Mouse (Mus musculus): ENCODE measurements around the gene Proser1. TPM values are rescaled to one million over a fixed set of nuclear protein-coding genes. Genes with fewer than 3 reads are reported as not detected.

The Proser1 gene
- polyA plus RNA-seq, 1 experiment = 6.5 TPM

- H3K4me2 ChIP-seq (ENCODE audit: low read depth) = no peak overlapping the region
- no peak overlapping the region for H3K4me3 ChIP-seq
- no peaks in the 10 kb centered on the region for H3K79me2 ChIP-seq (ENCODE audit: control insufficient read depth, insufficient read depth)
- peaks cover 17% of the 10 kb centered on the region for H3K36me3 ChIP-seq (ENCODE audit: control insufficient read depth, insufficient read depth)
- TF ChIP-seq POLR2A (IDR thresholded peaks at IDR 0.05; ENCODE audit: insufficient read length, low read depth) = no peak
- TF ChIP-seq CEBPB (IDR thresholded peaks at IDR 0.05; ENCODE audit: insufficient read depth, poor library complexity, severe bottlenecking) = no peak
- no peak for TF ChIP-seq E2F4 (IDR thresholded peaks at IDR 0.05; ENCODE audit: insufficient read depth)
- no peak for TF ChIP-seq MYOG (IDR thresholded peaks at IDR 0.05; ENCODE audit: control insufficient read depth in 1 of 3, insufficient read depth in 1 of 3, insufficient read length in 2 of 3, low read depth in 2 of 3)
- no peak for TF ChIP-seq REST (IDR thresholded peaks at IDR 0.05; ENCODE audit: insufficient read depth, insufficient read length)
- no peak for TF ChIP-seq TCF3 (IDR thresholded peaks at IDR 0.05; ENCODE audit: insufficient read length, low read depth)
- TF ChIP-seq MAX (IDR thresholded peaks at IDR 0.05; ENCODE audit: low read depth) = no peak
- no peaks in the 10 kb centered on the region for H3K27me3 ChIP-seq (ENCODE audit: control insufficient read depth, insufficient read depth, insufficient read length)
- no peak overlapping the region for H3ac ChIP-seq (ENCODE audit: control insufficient read depth, insufficient read length)
Measured at GRCm38 (mm10) chr3:53448208-53448607, 15.3 kb upstream of the Proser1 start.

GRCm38 (mm10) chr3:53450666-53451065 is 12.8 kb upstream of the Proser1 start:
- Histone ChIP-seq H3K36me3 (ENCODE audit: control insufficient read depth, insufficient read depth) (peaks cover 31% of the 10 kb centered on the region), H3K27me3 (ENCODE audit: control insufficient read depth, insufficient read depth, insufficient read length) (no peaks in the 10 kb centered on the region), H3ac (ENCODE audit: control insufficient read depth, insufficient read length) (no peak overlapping the region), H3K4me3 (no peak overlapping the region), H3K79me2 (ENCODE audit: control insufficient read depth, insufficient read depth) (no peaks in the 10 kb centered on the region), H3K4me2 (ENCODE audit: low read depth) (no peak overlapping the region)
- TF ChIP-seq MAX (IDR thresholded peaks at IDR 0.05; ENCODE audit: low read depth) (no peak), E2F4 (IDR thresholded peaks at IDR 0.05; ENCODE audit: insufficient read depth) (no peak), POLR2AphosphoS2 (IDR thresholded peaks at IDR 0.05; ENCODE audit: insufficient read length, low read depth) (no peak), USF1 (IDR thresholded peaks at IDR 0.05; ENCODE audit: low read depth) (no peak), TCF3 (IDR thresholded peaks at IDR 0.05; ENCODE audit: insufficient read length, low read depth) (no peak), SRF (IDR thresholded peaks at IDR 0.05; ENCODE audit: control insufficient read depth, insufficient read length, low read depth) (no peak), MYOD1 (IDR thresholded peaks at IDR 0.05; ENCODE audit: control insufficient read depth in 1 of 3, insufficient read length in 2 of 3, low read depth in 2 of 3) (no peak), REST (IDR thresholded peaks at IDR 0.05; ENCODE audit: insufficient read depth, insufficient read length) (no peak), POLR2A (IDR thresholded peaks at IDR 0.05; ENCODE audit: insufficient read length, low read depth) (no peak), MYOG (IDR thresholded peaks at IDR 0.05; ENCODE audit: control insufficient read depth in 1 of 3, insufficient read depth in 1 of 3, insufficient read length in 2 of 3, low read depth in 2 of 3) (no peak), TCF12 (IDR thresholded peaks at IDR 0.05; ENCODE audit: insufficient read depth, poor library complexity, severe bottlenecking) (no peak)

GRCm38 (mm10) chr3:53452351-53452750 is 11.1 kb upstream of the Proser1 start:
- Histone ChIP-seq H3K4me3 (no peak overlapping the region), H3K36me3 (ENCODE audit: control insufficient read depth, insufficient read depth) (peaks cover 37% of the 10 kb centered on the region), H3ac (ENCODE audit: control insufficient read depth, insufficient read length) (no peak overlapping the region), H3K4me2 (ENCODE audit: low read depth) (no peak overlapping the region), H3K27me3 (ENCODE audit: control insufficient read depth, insufficient read depth, insufficient read length) (no peaks in the 10 kb centered on the region), H3K79me2 (ENCODE audit: control insufficient read depth, insufficient read depth) (no peaks in the 10 kb centered on the region)
- TF ChIP-seq USF1 (IDR thresholded peaks at IDR 0.05; ENCODE audit: low read depth) = no peak
- no peak for TF ChIP-seq TCF12 (IDR thresholded peaks at IDR 0.05; ENCODE audit: insufficient read depth, poor library complexity, severe bottlenecking)
- TF ChIP-seq POLR2A (IDR thresholded peaks at IDR 0.05; ENCODE audit: insufficient read length, low read depth) = no peak
- no peak for TF ChIP-seq REST (IDR thresholded peaks at IDR 0.05; ENCODE audit: insufficient read depth, insufficient read length)
- TF ChIP-seq MYOG (IDR thresholded peaks at IDR 0.05; ENCODE audit: control insufficient read depth in 1 of 3, insufficient read depth in 1 of 3, insufficient read length in 2 of 3, low read depth in 2 of 3) = no peak
- TF ChIP-seq MAX (IDR thresholded peaks at IDR 0.05; ENCODE audit: low read depth) = no peak
- TF ChIP-seq E2F4 (IDR thresholded peaks at IDR 0.05; ENCODE audit: insufficient read depth) = no peak
- TF ChIP-seq CEBPB (IDR thresholded peaks at IDR 0.05; ENCODE audit: insufficient read depth, poor library complexity, severe bottlenecking) = no peak
- TF ChIP-seq SRF (IDR thresholded peaks at IDR 0.05; ENCODE audit: control insufficient read depth, insufficient read length, low read depth) = no peak
- TF ChIP-seq POLR2AphosphoS2 (IDR thresholded peaks at IDR 0.05; ENCODE audit: insufficient read length, low read depth) = no peak
- no peak for TF ChIP-seq TCF3 (IDR thresholded peaks at IDR 0.05; ENCODE audit: insufficient read length, low read depth)
- TF ChIP-seq MYOD1 (IDR thresholded peaks at IDR 0.05; ENCODE audit: control insufficient read depth in 1 of 3, insufficient read length in 2 of 3, low read depth in 2 of 3) = no peak

GRCm38 (mm10) chr3:53453346-53453745 is 10.1 kb upstream of the Proser1 start:
- Histone ChIP-seq H3K27me3 (ENCODE audit: control insufficient read depth, insufficient read depth, insufficient read length) (no peaks in the 10 kb centered on the region), H3K79me2 (ENCODE audit: control insufficient read depth, insufficient read depth) (no peaks in the 10 kb centered on the region), H3K4me2 (ENCODE audit: low read depth) (no peak overlapping the region), H3K36me3 (ENCODE audit: control insufficient read depth, insufficient read depth) (peaks cover 35% of the 10 kb centered on the region), H3ac (ENCODE audit: control insufficient read depth, insufficient read length) (no peak overlapping the region), H3K4me3 (no peak overlapping the region)
- no peak for TF ChIP-seq USF1 (IDR thresholded peaks at IDR 0.05; ENCODE audit: low read depth)
- no peak for TF ChIP-seq MYOD1 (IDR thresholded peaks at IDR 0.05; ENCODE audit: control insufficient read depth in 1 of 3, insufficient read length in 2 of 3, low read depth in 2 of 3)
- no peak for TF ChIP-seq REST (IDR thresholded peaks at IDR 0.05; ENCODE audit: insufficient read depth, insufficient read length)
- no peak for TF ChIP-seq MAX (IDR thresholded peaks at IDR 0.05; ENCODE audit: low read depth)
- TF ChIP-seq TCF3 (IDR thresholded peaks at IDR 0.05; ENCODE audit: insufficient read length, low read depth) = no peak
- TF ChIP-seq CEBPB (IDR thresholded peaks at IDR 0.05; ENCODE audit: insufficient read depth, poor library complexity, severe bottlenecking) = no peak
- no peak for TF ChIP-seq POLR2A (IDR thresholded peaks at IDR 0.05; ENCODE audit: insufficient read length, low read depth)
- TF ChIP-seq POLR2AphosphoS2 (IDR thresholded peaks at IDR 0.05; ENCODE audit: insufficient read length, low read depth) = no peak
- TF ChIP-seq TCF12 (IDR thresholded peaks at IDR 0.05; ENCODE audit: insufficient read depth, poor library complexity, severe bottlenecking) = no peak
- TF ChIP-seq SRF (IDR thresholded peaks at IDR 0.05; ENCODE audit: control insufficient read depth, insufficient read length, low read depth) = no peak
- TF ChIP-seq MYOG (IDR thresholded peaks at IDR 0.05; ENCODE audit: control insufficient read depth in 1 of 3, insufficient read depth in 1 of 3, insufficient read length in 2 of 3, low read depth in 2 of 3) = no peak
- no peak for TF ChIP-seq E2F4 (IDR thresholded peaks at IDR 0.05; ENCODE audit: insufficient read depth)

All from myocyte (in vitro differentiated cells).